Mouse (Mus musculus) E14TG2a.4 (cell line): ENCODE results near the gene Araf.

Experiments
- CTCF ChIP-seq: conservative IDR thresholded peaks from 2 replicates; pipeline ENCODE4 v1.5.1; 2014; ENCODE audit warnings: low read length
- NANOG ChIP-seq: IDR thresholded peaks from 2 replicates; pipeline ENCODE4 v1.6.1; 2014; ENCODE audit warnings: borderline replicate concordance, low read length, mixed read lengths

- no peak for TF ChIP-seq CTCF
- no peak for TF ChIP-seq NANOG
These were observed 64.0 kb downstream of the Araf start for GRCm38 (mm10) chrX:20861453-20862104.
